Mouse (Mus musculus): ENCODE data around the gene Evx2. TPM values are rescaled to one million over a fixed set of nuclear protein-coding genes. Genes with fewer than 3 reads are reported as not detected.

Gene Evx2
- polyA plus RNA-seq, 1 experiment from 2014 or later, result not detected

- H3K36me3 ChIP-seq, result no peaks in the 10 kb centered on the region
- H3K4me3 ChIP-seq, result no peak overlapping the region
- WGBS, result under 1% methylated on average over 14 of the region's 14 CpGs
Observed at GRCm38 (mm10) chr2:74669650-74670235, 10.4 kb upstream of the Evx2 start.

DNA sequence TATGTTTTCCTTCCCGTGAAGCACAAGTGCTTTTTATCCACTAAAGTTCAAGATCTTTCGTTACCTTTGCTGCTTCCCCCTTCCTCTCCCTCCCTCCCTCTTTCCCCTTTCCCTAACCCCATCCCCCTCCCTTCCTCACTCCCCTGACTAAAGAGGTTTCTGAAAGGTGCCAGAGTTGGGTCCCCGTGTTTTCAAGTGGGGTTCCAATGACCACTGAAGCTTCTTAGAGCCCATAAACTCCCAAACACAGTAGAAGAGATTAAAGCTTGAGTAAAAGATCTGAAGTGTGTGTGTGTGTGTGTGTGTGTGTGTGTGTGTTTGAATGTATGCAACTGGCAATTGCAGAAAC is 9.8 kb upstream of the Evx2 start:
- Histone ChIP-seq H3K9me3 (replicated peaks) (no peaks in the 10 kb centered on the region), H3K27ac (ENCODE audit: poor library complexity, severe bottlenecking) (no peak overlapping the region), H3K4me3 (no peak overlapping the region), H3K4me2 (no peak overlapping the region), H3K36me3 (no peaks in the 10 kb centered on the region), H3K27me3 (replicated peaks) (peaks cover 90% of the 10 kb centered on the region), H3K4me1 (replicated peaks) (peaks cover 19% of the 10 kb centered on the region), H3K9ac (no peak overlapping the region)
- WGBS, result 1% methylated on average over 3 of the region's 3 CpGs
- ATAC-seq (ENCODE audit: insufficient number of reproducible peaks, low FRiP score), result no peak

More at GRCm38 (mm10) chr2:74669650-74670235, 10.4 kb upstream of the Evx2 start:
- no peak for ATAC-seq (ENCODE audit: insufficient number of reproducible peaks, low FRiP score)
- no peak overlapping the region for H3K27ac ChIP-seq (ENCODE audit: poor library complexity, severe bottlenecking)
- H3K9me3 ChIP-seq (replicated peaks), result no peaks in the 10 kb centered on the region
- H3K4me1 ChIP-seq (replicated peaks), result peaks cover 19% of the 10 kb centered on the region
- H3K9ac ChIP-seq, result no peak overlapping the region
- H3K27me3 ChIP-seq (replicated peaks), result peaks cover 90% of the 10 kb centered on the region
- no peak overlapping the region for H3K4me2 ChIP-seq

DNA sequence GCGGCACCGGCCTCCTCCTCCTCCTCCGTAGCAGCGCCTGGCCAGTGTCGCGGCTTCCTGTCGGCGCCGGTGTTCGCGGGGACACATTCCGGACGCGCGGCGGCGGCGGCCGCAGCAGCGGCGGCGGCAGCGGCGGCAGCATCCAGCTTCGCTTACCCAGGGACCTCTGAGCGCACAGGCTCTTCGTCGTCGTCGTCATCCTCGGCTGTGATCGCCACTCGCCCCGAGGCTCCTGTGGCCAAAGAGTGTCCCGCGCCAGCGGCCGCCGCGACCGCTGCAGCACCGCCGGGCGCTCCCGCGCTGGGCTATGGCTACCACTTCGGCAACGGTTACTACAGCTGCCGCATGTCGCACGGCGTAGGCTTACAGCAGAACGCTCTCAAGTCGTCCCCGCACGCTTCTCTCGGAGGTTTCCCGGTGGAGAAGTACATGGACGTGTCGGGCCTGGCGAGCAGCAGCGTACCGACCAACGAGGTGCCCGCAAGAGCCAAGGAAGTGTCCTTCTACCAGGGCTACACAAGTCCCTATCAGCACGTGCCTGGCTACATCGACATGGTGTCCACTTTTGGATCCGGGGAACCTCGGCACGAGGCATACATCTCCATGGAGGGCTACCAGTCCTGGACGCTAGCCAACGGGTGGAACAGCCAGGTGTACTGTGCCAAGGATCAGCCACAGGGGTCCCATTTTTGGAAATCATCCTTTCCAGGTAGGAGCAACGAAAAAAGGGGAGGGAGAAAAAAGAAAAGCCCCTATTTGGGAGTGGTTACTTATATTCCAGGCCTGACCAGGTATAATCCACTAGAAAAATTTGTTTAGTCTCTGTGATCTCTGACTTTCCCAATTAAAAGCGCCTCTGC is 9.2 kb upstream of the Evx2 start:
- Histone ChIP-seq H3K9me3 (replicated peaks) (no peaks in the 10 kb centered on the region), H3K4me2 (peak overlapping the region; percentile 76), H3K9ac (peak overlapping the region; percentile 9; the same call in 1 of the 2 replicates), H3K36me3 (no peaks in the 10 kb centered on the region), H3K4me3 (peak overlapping the region; percentile 48), H3K4me1 (replicated peaks) (peaks cover 19% of the 10 kb centered on the region), H3K27me3 (replicated peaks) (peaks cover 90% of the 10 kb centered on the region), H3K27ac (ENCODE audit: poor library complexity, severe bottlenecking) (no peak overlapping the region)
- peak; percentile 22; the same call in 1 of the 2 replicates for ATAC-seq (ENCODE audit: insufficient number of reproducible peaks, low FRiP score)
- whole genome bisulfite sequencing, result under 1% methylated on average over 68 of the region's 74 CpGs

GRCm38 (mm10) chr2:74667842-74668357 is 8.5 kb upstream of the Evx2 start, which contains the start of gene Hoxd13:
Gene Hoxd13 (plus strand): TSS chr2:74668310.
- Histone ChIP-seq H3K27me3 (replicated peaks) (peaks cover 90% of the 10 kb centered on the region), H3K4me2 (peak within 1 kb of the TSS; percentile 76), H3K4me3 (peak within 1 kb of the TSS; percentile 48), H3K9ac (peak within 1 kb of the TSS; percentile 9; the same call in 1 of the 2 replicates), H3K4me1 (replicated peaks) (peaks cover 19% of the 10 kb centered on the region), H3K9me3 (replicated peaks) (no peaks in the 10 kb centered on the region), H3K36me3 (no peaks in the 10 kb centered on the region), H3K27ac (ENCODE audit: poor library complexity, severe bottlenecking) (no peak within 1 kb of the TSS)
- under 1% methylated on average over 36 of the region's 51 CpGs for WGBS
- ATAC-seq (ENCODE audit: insufficient number of reproducible peaks, low FRiP score), result peak; percentile 69; the same call in 1 of the 2 replicates

- peaks cover 89% of the 10 kb centered on the region for H3K27me3 ChIP-seq (replicated peaks)
- H3K4me1 ChIP-seq (replicated peaks), result peaks cover 13% of the 10 kb centered on the region
- H3K9ac ChIP-seq, result no peak overlapping the region
- H3K4me3 ChIP-seq, result peak overlapping the region; percentile 48; the same call in 1 of the 2 replicates
- no peak overlapping the region for H3K27ac ChIP-seq (ENCODE audit: poor library complexity, severe bottlenecking)
- no peak for ATAC-seq (ENCODE audit: insufficient number of reproducible peaks, low FRiP score)
- H3K4me2 ChIP-seq, result peak overlapping the region; percentile 76
- no peaks in the 10 kb centered on the region for H3K36me3 ChIP-seq
- 3% methylated on average over 36 of the region's 36 CpGs for WGBS
- no peaks in the 10 kb centered on the region for H3K9me3 ChIP-seq (replicated peaks)
Observed at GRCm38 (mm10) chr2:74667191-74667841, 8.0 kb upstream of the Evx2 start.

DNA sequence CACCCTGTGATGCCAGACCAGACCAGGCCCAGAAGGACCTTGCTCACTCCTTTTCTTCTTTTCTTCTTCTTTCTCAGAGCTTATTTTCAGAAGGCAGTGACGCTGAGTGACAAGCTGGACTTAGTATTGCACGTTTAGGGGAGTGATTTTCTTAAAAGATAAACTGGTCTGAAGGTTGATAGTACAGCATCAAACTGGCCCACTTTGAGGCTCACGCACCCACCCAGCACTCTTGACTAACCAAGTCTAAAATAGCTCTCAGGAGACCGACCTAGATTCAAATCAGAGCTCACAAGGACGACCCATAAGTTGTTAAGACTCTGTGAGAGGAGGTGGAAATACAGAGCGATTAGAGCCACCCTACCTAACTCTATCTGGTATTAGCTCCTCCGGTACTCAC is 7.1 kb upstream of the Evx2 start:
- Histone ChIP-seq H3K27ac (ENCODE audit: poor library complexity, severe bottlenecking) (no peak overlapping the region), H3K9ac (no peak overlapping the region), H3K9me3 (replicated peaks) (no peaks in the 10 kb centered on the region), H3K36me3 (no peaks in the 10 kb centered on the region), H3K27me3 (replicated peaks) (peaks cover 89% of the 10 kb centered on the region), H3K4me3 (no peak overlapping the region), H3K4me1 (replicated peaks) (peaks cover 16% of the 10 kb centered on the region), H3K4me2 (no peak overlapping the region)
- 4% methylated on average over 7 of the region's 7 CpGs for WGBS
- ATAC-seq (ENCODE audit: insufficient number of reproducible peaks, low FRiP score), result no peak

GRCm38 (mm10) chr2:74663291-74663925 is 4.1 kb upstream of the Evx2 start:
- 4% methylated on average over 18 of the region's 18 CpGs for WGBS
- no peak for ATAC-seq (ENCODE audit: insufficient number of reproducible peaks, low FRiP score)
- Histone ChIP-seq H3K9me3 (replicated peaks) (no peaks in the 10 kb centered on the region), H3K4me3 (no peak overlapping the region), H3K4me1 (replicated peaks) (peaks cover 18% of the 10 kb centered on the region), H3K27ac (ENCODE audit: poor library complexity, severe bottlenecking) (no peak overlapping the region), H3K9ac (no peak overlapping the region), H3K27me3 (replicated peaks) (peaks cover 89% of the 10 kb centered on the region), H3K4me2 (no peak overlapping the region), H3K36me3 (no peaks in the 10 kb centered on the region)

- Histone ChIP-seq H3K4me1 (replicated peaks) (peaks cover 16% of the 10 kb centered on the region; the same call in 1 of the 2 replicates), H3K4me3 (peak overlapping the region; percentile 20), H3K9ac (no peak overlapping the region), H3K36me3 (no peaks in the 10 kb centered on the region), H3K27ac (ENCODE audit: poor library complexity, severe bottlenecking) (no peak overlapping the region), H3K9me3 (replicated peaks) (no peaks in the 10 kb centered on the region), H3K4me2 (peak overlapping the region; percentile 55), H3K27me3 (replicated peaks) (peaks cover 87% of the 10 kb centered on the region)
- WGBS, result under 1% methylated on average over 14 of the region's 14 CpGs
- ATAC-seq (ENCODE audit: insufficient number of reproducible peaks, low FRiP score), result no peak
Observed at GRCm38 (mm10) chr2:74661685-74662084, 2.3 kb upstream of the Evx2 start.

- peaks cover 21% of the 10 kb centered on the region for H3K4me1 ChIP-seq (replicated peaks)
- H3K9me3 ChIP-seq (replicated peaks), result no peaks in the 10 kb centered on the region
- H3K36me3 ChIP-seq, result no peaks in the 10 kb centered on the region
- H3K4me2 ChIP-seq, result no peak overlapping the region
- 4% methylated on average over 30 of the region's 30 CpGs for WGBS
- ATAC-seq (ENCODE audit: insufficient number of reproducible peaks, low FRiP score), result no peak
- no peak overlapping the region for H3K27ac ChIP-seq (ENCODE audit: poor library complexity, severe bottlenecking)
- H3K27me3 ChIP-seq (replicated peaks), result peaks cover 87% of the 10 kb centered on the region
- H3K9ac ChIP-seq, result no peak overlapping the region
- H3K4me3 ChIP-seq, result no peak overlapping the region
Observed at GRCm38 (mm10) chr2:74660421-74661375, 1.3 kb upstream of the Evx2 start.

All from heart, embryonic 12.5 days (tissue).